Mouse (Mus musculus) limb, embryonic 14.5 days (tissue): Measurements from ENCODE around the gene Pef1. TPM values are rescaled to one million over a fixed set of nuclear protein-coding genes. Genes with fewer than 3 reads are reported as not detected.

ENCODE experiments used
- ATAC-seq: fragments of 200-750 bp; cut with Nextera tagmentation; 2 replicates; pipeline ENCODE4 v1.8.0; 2017; ENCODE audit warnings: low read depth, moderate number of reproducible peaks, moderate TSS enrichment; ENCODE audit not compliant: low FRiP score
- DNase-seq: peaks from one replicate; pipeline ENCODE4 v3.0.0-alpha.2; 2015; ENCODE audit warnings: low spot score
- H3K27ac ChIP-seq: fragments of 300-500 bp; sonication (generic); replicated peaks from 2 replicates; pipeline ENCODE4 v1.5.1; 2014; ENCODE audit warnings: low read depth, mild to moderate bottlenecking, low read length, moderate library complexity, mixed read lengths
- H3K27me3 ChIP-seq: fragments of 300-500 bp; sonication (generic); 2 replicates; pipeline ENCODE4 v1.6.1; 2014; ENCODE audit warnings: low read length, mixed read lengths; ENCODE audit not compliant: control insufficient read depth, insufficient read depth
- H3K36me3 ChIP-seq: fragments of 300-500 bp; sonication (generic); 2 replicates; pipeline ENCODE4 v1.6.1; 2014; ENCODE audit warnings: mild to moderate bottlenecking, low read length, moderate library complexity, mixed read lengths; ENCODE audit not compliant: control insufficient read depth, insufficient read depth
- H3K4me1 ChIP-seq: fragments of 300-500 bp; sonication (generic); 2 replicates; pipeline ENCODE4 v1.6.1; 2014; ENCODE audit warnings: antibody characterized with exemption, low read length, mixed read lengths; ENCODE audit not compliant: control insufficient read depth, insufficient read depth
- H3K4me2 ChIP-seq: fragments of 300-500 bp; sonication (generic); replicated peaks from 2 replicates; pipeline ENCODE4 v1.6.1; 2014; ENCODE audit warnings: low read depth, mild to moderate bottlenecking, low read length, moderate library complexity; ENCODE audit not compliant: severe bottlenecking
- H3K4me3 ChIP-seq: fragments of 300-500 bp; sonication (generic); replicated peaks from 2 replicates; pipeline ENCODE4 v1.5.1; 2014; ENCODE audit warnings: low read length
- H3K9ac ChIP-seq: fragments of 300-500 bp; sonication (generic); 2 replicates; pipeline ENCODE4 v1.6.1; 2014; ENCODE audit warnings: mild to moderate bottlenecking, low read depth, low read length, moderate library complexity; ENCODE audit not compliant: severe bottlenecking
- H3K9me3 ChIP-seq: fragments of 300-500 bp; sonication (generic); 2 replicates; pipeline ENCODE4 v1.6.1; 2016; ENCODE audit warnings: low read length; ENCODE audit not compliant: control insufficient read depth
- POLR2A ChIP-seq: fragments of 200-500 bp; IDR thresholded peaks from 2 replicates; pipeline ENCODE4 v1.8.0; 2012; ENCODE audit warnings: inconsistent platforms, mild to moderate bottlenecking, moderate library complexity, borderline replicate concordance; ENCODE audit not compliant: insufficient read depth, insufficient read length; ENCODE audit errors: extremely low read depth
- WGBS: fragments of 180-500 bp; shearing (Covaris S2); extraction: QIAGEN DNeasy Blood & Tissue Kit; methylation state at CpG from one replicate; pipeline ENCODE4 v1.1.7; 2014; 5-methylcytosine and 5-hydroxymethylcytosine counted together
- polyA plus RNA-seq, 2 experiments: library from polyadenylated mRNA; depleted of rRNA in 1 of 2; stranded (reverse) in 1 of 2; unstranded in 1 of 2; fragments of >200 nt; fragmentation: Nextera tagmentation in 1 of 2; extraction: Ambion mirVana in 1 of 2; gene quantifications; 2 replicates each; pipeline versions ENCODE4 v1.2.1 to v1.2.3; 2012 to 2014

Gene Pef1
- polyA plus RNA-seq, 2 experiments = 55.8 to 74.6 TPM

- Histone ChIP-seq H3K4me2 (no peak overlapping the region; the same call in 1 of the 2 replicates), H3K36me3 (no peaks in the 10 kb centered on the region), H3K4me1 (peaks cover 31% of the 10 kb centered on the region), H3K9ac (no peak overlapping the region), H3K27ac (no peak overlapping the region), H3K27me3 (peaks cover 13% of the 10 kb centered on the region; the same call in 1 of the 2 replicates), H3K9me3 (no peaks in the 10 kb centered on the region), H3K4me3 (no peak overlapping the region)
- 60% methylated on average over 11 of the region's 11 CpGs for WGBS
- DNase-seq (no peak), ATAC-seq (no peak)
- TF ChIP-seq POLR2A = no peak
Observed at GRCm38 (mm10) chr4:130173060-130173822, 70.9 kb downstream of the Pef1 start.

DNA sequence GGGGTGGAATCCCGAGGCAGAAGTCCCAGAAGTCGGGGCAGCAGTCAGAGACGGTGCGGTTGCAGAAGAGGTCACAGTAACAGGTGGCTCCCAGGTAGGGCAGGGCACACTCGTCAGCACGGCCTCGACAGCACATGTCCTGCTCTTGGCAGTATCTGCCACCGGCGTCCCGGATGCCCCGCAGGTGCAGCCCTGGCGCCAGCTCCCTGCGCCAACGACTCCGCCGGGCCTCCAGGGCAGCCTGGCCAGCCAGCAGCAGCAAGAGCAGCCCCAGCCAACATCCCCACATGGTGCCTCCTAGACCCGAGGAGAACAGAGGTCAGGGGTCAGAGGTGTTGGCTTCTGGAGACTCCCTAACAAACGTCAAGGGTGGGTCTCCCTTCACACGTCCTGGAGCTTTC is 71.6 kb downstream of the Pef1 start:
- Histone ChIP-seq H3K4me3 (0 out of 2 replicates have a peak overlapping the region, but pooled peaks have one; percentile 30), H3K4me1 (peaks cover 28% of the 10 kb centered on the region)

DNA sequence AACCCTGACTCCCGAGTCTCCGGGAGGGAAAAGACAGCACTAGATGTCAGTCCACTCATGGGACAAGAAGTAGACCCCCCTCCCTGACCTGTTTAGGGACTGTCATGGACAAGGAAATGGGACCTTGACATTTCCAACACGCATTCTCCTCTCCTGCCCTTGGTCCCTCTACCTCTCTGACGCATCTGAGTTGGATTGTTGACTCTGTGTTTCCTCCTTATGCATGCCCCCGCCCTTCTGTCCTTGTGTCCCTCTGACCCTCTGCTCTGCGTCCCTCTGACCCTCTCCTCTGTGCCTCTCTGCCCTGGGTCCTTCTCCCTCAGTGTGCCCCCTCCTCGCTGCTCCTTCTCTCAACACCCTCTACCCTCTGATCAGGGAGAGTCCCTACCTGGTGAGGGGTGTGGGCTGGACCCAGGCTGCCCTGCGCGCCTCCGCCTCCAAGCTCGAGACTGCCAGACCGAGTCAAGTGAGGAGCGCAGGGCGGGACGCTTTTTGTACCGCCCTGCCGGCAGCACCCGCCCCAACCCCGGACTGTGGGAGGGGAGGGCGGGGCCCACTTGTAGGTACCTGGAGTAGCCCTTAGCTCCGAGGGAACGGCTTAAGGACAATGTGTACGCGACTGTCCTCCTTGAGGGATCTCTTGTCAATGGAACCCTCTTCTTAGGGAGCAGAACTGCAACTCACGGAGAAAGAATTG is 72.1 kb downstream of the Pef1 start:
- H3K4me2 ChIP-seq = peak overlapping the region; percentile 53
- H3K27ac ChIP-seq = no peak overlapping the region
- ATAC-seq = no peak
- H3K4me3 ChIP-seq = peak overlapping the region; percentile 30
- TF ChIP-seq POLR2A = no peak
- peaks cover 13% of the 10 kb centered on the region; the same call in 1 of the 2 replicates for H3K27me3 ChIP-seq
- H3K36me3 ChIP-seq = no peaks in the 10 kb centered on the region
- whole genome bisulfite sequencing = 8% methylated on average over 25 of the region's 25 CpGs
- peak; percentile 58 for DNase-seq
- peaks cover 28% of the 10 kb centered on the region for H3K4me1 ChIP-seq
- H3K9ac ChIP-seq = 0 out of 2 replicates have a peak overlapping the region, but pooled peaks have one; percentile 36
- H3K9me3 ChIP-seq = no peaks in the 10 kb centered on the region

More for the DNA sequence above, 71.6 kb downstream of the Pef1 start:
- Histone ChIP-seq H3K27ac (no peak overlapping the region), H3K9ac (no peak overlapping the region), H3K4me2 (peak overlapping the region; percentile 53), H3K36me3 (no peaks in the 10 kb centered on the region), H3K9me3 (no peaks in the 10 kb centered on the region), H3K27me3 (peaks cover 13% of the 10 kb centered on the region; the same call in 1 of the 2 replicates)
- DNase-seq = no peak
- ATAC-seq = no peak
- 46% methylated on average over 19 of the region's 19 CpGs for WGBS
- TF ChIP-seq POLR2A = no peak

GRCm38 (mm10) chr4:130175072-130175711 is 72.8 kb downstream of the Pef1 start, which contains the start of gene Tinagl1:
Gene Tinagl1 (minus strand): TSS chr4:130175122.
- DNase-seq = no peak
- H3K9ac ChIP-seq = 0 out of 2 replicates have a peak within 1 kb of the TSS, but pooled peaks have one; percentile 36

More at GRCm38 (mm10) chr4:130175072-130175711, 72.8 kb downstream of the Pef1 start, which contains the start of gene Tinagl1:
- Histone ChIP-seq H3K27ac (no peak within 1 kb of the TSS), H3K36me3 (no peaks in the 10 kb centered on the region), H3K27me3 (peaks cover 13% of the 10 kb centered on the region; the same call in 1 of the 2 replicates), H3K4me2 (peak within 1 kb of the TSS; percentile 53), H3K4me1 (peaks cover 28% of the 10 kb centered on the region), H3K4me3 (peak within 1 kb of the TSS; percentile 30), H3K9me3 (no peaks in the 10 kb centered on the region)
- WGBS = 2% methylated on average over 14 of the region's 14 CpGs
- no peak for TF ChIP-seq POLR2A
- ATAC-seq = no peak
